Mouse (Mus musculus) myocyte (in vitro differentiated cells): ENCODE results near the gene Nppb.

ENCODE experiments used
- CEBPB ChIP-seq: IDR thresholded peaks from 2 replicates; pipeline ENCODE4 v1.6.1; 2011; ENCODE audit warnings: mild to moderate bottlenecking, moderate library complexity; ENCODE audit not compliant: poor library complexity, insufficient read depth, severe bottlenecking
- E2F4 ChIP-seq: IDR thresholded peaks from one replicate; pipeline ENCODE4 v1.6.1; 2011; ENCODE audit warnings: mild to moderate bottlenecking, control low read depth, moderate library complexity; ENCODE audit not compliant: insufficient read depth
- MAX ChIP-seq: IDR thresholded peaks from one replicate; pipeline ENCODE4 v1.6.1; 2011; ENCODE audit warnings: low read depth, mild to moderate bottlenecking, control low read depth
- MYOD1 ChIP-seq, 3 experiments: IDR thresholded peaks; one replicate each; pipeline ENCODE4 v1.6.1; 2011; ENCODE audit warnings: control low read depth in 2 of 3, low read depth in 2 of 3, mild to moderate bottlenecking in 2 of 3, moderate library complexity in 1 of 3; ENCODE audit not compliant: insufficient read length in 2 of 3, control insufficient read depth in 1 of 3
- MYOG ChIP-seq, 3 experiments: IDR thresholded peaks; one replicate each; pipeline ENCODE4 v1.6.1; 2011; ENCODE audit warnings: control low read depth in 2 of 3, low read depth in 2 of 3, mild to moderate bottlenecking in 2 of 3; ENCODE audit not compliant: insufficient read length in 2 of 3, control insufficient read depth in 1 of 3, insufficient read depth in 1 of 3
- POLR2A ChIP-seq: IDR thresholded peaks from one replicate; pipeline ENCODE4 v1.6.1; 2011; ENCODE audit warnings: low read depth, mild to moderate bottlenecking, control low read depth, moderate library complexity; ENCODE audit not compliant: insufficient read length
- POLR2AphosphoS2 ChIP-seq: IDR thresholded peaks from one replicate; pipeline ENCODE4 v1.6.1; 2011; ENCODE audit warnings: low read depth, control low read depth; ENCODE audit not compliant: insufficient read length
- REST ChIP-seq: IDR thresholded peaks from one replicate; pipeline ENCODE4 v1.6.1; 2011; ENCODE audit warnings: mild to moderate bottlenecking, control low read depth, moderate library complexity; ENCODE audit not compliant: insufficient read depth, insufficient read length
- TCF12 ChIP-seq: IDR thresholded peaks from one replicate; pipeline ENCODE4 v1.6.1; 2011; ENCODE audit warnings: mild to moderate bottlenecking, control low read depth; ENCODE audit not compliant: poor library complexity, insufficient read depth, severe bottlenecking
- TCF3 ChIP-seq: IDR thresholded peaks from one replicate; pipeline ENCODE4 v1.6.1; 2011; ENCODE audit warnings: low read depth, control low read depth; ENCODE audit not compliant: insufficient read length
- USF1 ChIP-seq: IDR thresholded peaks from one replicate; pipeline ENCODE4 v1.6.1; 2011; ENCODE audit warnings: low read depth, mild to moderate bottlenecking, control low read depth, moderate library complexity

DNA sequence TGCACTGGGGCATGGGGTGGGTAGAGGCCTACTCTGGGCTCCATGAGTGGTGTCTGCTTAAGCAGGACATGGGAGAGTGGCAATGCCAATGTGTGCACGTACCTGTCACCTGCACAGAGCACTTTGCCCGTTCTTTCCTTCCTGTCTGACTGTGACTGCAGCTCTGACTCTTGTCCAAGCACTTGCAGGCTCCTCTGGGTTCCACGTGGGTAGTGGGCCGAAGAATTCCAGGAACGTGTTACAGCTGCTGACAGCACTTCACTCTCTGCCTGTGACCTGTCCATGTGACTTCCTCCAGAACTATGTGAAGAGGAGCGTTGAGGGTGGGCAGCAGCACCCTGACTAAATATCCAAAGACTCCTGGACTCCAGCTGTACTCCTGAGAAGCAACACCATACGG lies 19.9 kb upstream of the Nppb start:
- TF ChIP-seq E2F4 (no peak), USF1 (no peak), MAX (no peak), POLR2A (no peak), MYOG (IDR thresholded peaks at IDR 0.05; ENCODE audit: control insufficient read depth in 1 of 3, insufficient read depth in 1 of 3, insufficient read length in 2 of 3, low read depth in 2 of 3) (no peak), MYOD1 (IDR thresholded peaks at IDR 0.05; ENCODE audit: control insufficient read depth in 1 of 3, insufficient read length in 2 of 3, low read depth in 2 of 3) (no peak), POLR2AphosphoS2 (no peak), TCF12 (no peak), CEBPB (no peak), TCF3 (no peak), REST (no peak)
